Comparison of ENCODE assay signal across 29 mouse cellular contexts in the genomic region with DNA sequence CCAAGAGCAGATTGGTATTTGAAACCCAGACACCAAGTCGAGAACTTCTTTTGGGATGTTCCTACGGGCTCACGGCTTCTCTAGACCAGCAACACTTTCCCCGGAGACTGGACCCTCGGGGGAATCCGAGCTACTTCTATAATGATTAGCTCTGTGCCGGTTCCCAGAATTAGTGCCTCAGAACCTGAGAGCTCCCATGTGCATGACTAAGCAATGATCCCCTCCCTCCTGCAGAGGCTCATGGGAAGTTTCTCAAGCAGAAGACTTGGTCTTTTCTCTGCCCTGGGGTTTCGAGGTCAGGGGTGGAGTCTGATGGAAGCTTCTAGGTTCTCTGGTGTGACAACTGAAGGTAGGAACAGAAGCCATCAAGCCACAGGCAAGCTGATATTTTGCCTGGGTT.
A peak's percentile ranks its signal among the peaks of the same experiment; 100 is the strongest.
DNase-seq lines count a peak whose midpoint lies in the region; ATAC-seq and TF ChIP-seq lines count a peak whose summit lies in the region.
"Had no signal": no experiment of that assay in that cellular context is flagged by ENCODE, and none has a peak within 500 bp of the region (broad histone marks: within the 10 kb centered on the region; RNA-seq: fewer than 3 reads in every experiment).

No protein-coding gene starts in this region.

- peak; percentile 28 for DNase-seq in adrenal gland, postnatal 14 days
- DNase-seq in adrenal gland, postnatal 4 days (ENCODE audit: low spot score in 2 of 2), result no peak
- no peak for DNase-seq in layer of hippocampus, adult 2 months (ENCODE audit: low spot score in 2 of 2)
- no peak for DNase-seq in layer of hippocampus, adult 9-10 months (ENCODE audit: low spot score)
- DNase-seq in brain, embryonic 14.5 days (ENCODE audit: low read depth), result peak; percentile 42
- no peak for DNase-seq in hindbrain, embryonic 14.5 days (ENCODE audit: low spot score)
- no peak for DNase-seq in left cerebral cortex, adult 9 months (ENCODE audit: low spot score in 2 of 2)
- DNase-seq: adrenal gland, postnatal 36 days; cerebellum, adult 8-10 months; cerebellum, postnatal 25 days; gastrocnemius, postnatal 10 days; heart, postnatal 36 days; kidney, postnatal 14 days; left cerebral cortex, postnatal 4 days; liver, postnatal 0 days; lung, postnatal 36 days; right cerebral cortex, postnatal 14 days; thymus, postnatal 14 days had no signal

- H3K27me3 ChIP-seq in hindbrain, embryonic 14.5 days (ENCODE audit: control insufficient read depth, insufficient read depth, low read length), result no peaks in the 10 kb centered on the region
- H3K27me3 ChIP-seq: heart, embryonic 15.5 days; hindbrain, embryonic 12.5 days; liver, embryonic 12.5 days; megakaryocyte, embryonic 14.5 days; neural tube, embryonic 13.5 days; stomach, embryonic 15.5 days had no signal

- H3K4me3 ChIP-seq in layer of hippocampus, adult 2 months, result no peak overlapping the region
- H3K4me3 ChIP-seq in hindbrain, embryonic 14.5 days (replicated peaks; ENCODE audit: low read length), result no peak overlapping the region
- H3K4me3 ChIP-seq: heart, embryonic 10.5 days; heart, embryonic 15.5 days; hindbrain, embryonic 12.5 days; liver, embryonic 12.5 days; megakaryocyte, embryonic 14.5 days; midbrain, embryonic 12.5 days; neural tube, embryonic 13.5 days; stomach, embryonic 15.5 days had no signal

- H3K9me3 ChIP-seq in hindbrain, embryonic 14.5 days (ENCODE audit: control insufficient read depth, low read length), result no peaks in the 10 kb centered on the region
- H3K9me3 ChIP-seq: heart, embryonic 10.5 days; heart, embryonic 15.5 days; hindbrain, embryonic 12.5 days; liver, embryonic 12.5 days; megakaryocyte, embryonic 14.5 days; midbrain, embryonic 12.5 days; neural tube, embryonic 13.5 days; stomach, embryonic 15.5 days had no signal

- WGBS in hindbrain, embryonic 14.5 days, result 30% methylated on average over 8 of the region's 8 CpGs

- ATAC-seq in hindbrain, embryonic 14.5 days (ENCODE audit: low FRiP score), result no peak
- no peak for ATAC-seq in megakaryocyte progenitor cell, adult 5-6 weeks (replicated peaks; ENCODE audit: poor library complexity)
- ATAC-seq: forebrain, embryonic 16.5 days; intestine, postnatal 0 days; liver, embryonic 12.5 days; liver, postnatal 0 days had no signal

- no peaks in the 10 kb centered on the region for H3K36me3 ChIP-seq in hindbrain, embryonic 14.5 days (replicated peaks; ENCODE audit: control insufficient read depth, insufficient read depth)
- H3K36me3 ChIP-seq: heart, embryonic 15.5 days; hindbrain, embryonic 12.5 days; liver, embryonic 12.5 days; midbrain, embryonic 12.5 days; neural tube, embryonic 13.5 days; stomach, embryonic 15.5 days had no signal

- H3K9ac ChIP-seq in hindbrain, embryonic 14.5 days, result no peak overlapping the region
- H3K9ac ChIP-seq: heart, embryonic 15.5 days; hindbrain, embryonic 12.5 days; liver, embryonic 12.5 days; liver, postnatal 0 days; midbrain, embryonic 12.5 days; neural tube, embryonic 13.5 days; stomach, embryonic 15.5 days had no signal

- no peak for TF ChIP-seq POLR2A in brain, embryonic 14.5 days (IDR thresholded peaks at IDR 0.05; ENCODE audit: borderline replicate concordance, extremely low read depth, insufficient read depth, insufficient read length, poor library complexity, severe bottlenecking)

- H3K4me1 ChIP-seq in hindbrain, embryonic 14.5 days (replicated peaks; ENCODE audit: control insufficient read depth, insufficient read depth, low read length), result peaks cover 6% of the 10 kb centered on the region; the same call in 1 of the 2 replicates
- H3K4me1 ChIP-seq: liver, embryonic 12.5 days; megakaryocyte, embryonic 14.5 days; stomach, embryonic 15.5 days had no signal

- H3K27ac ChIP-seq in layer of hippocampus, adult 2 months, result peak overlapping the region; percentile 28; the same call in 1 of the 2 replicates
- H3K27ac ChIP-seq in hindbrain, embryonic 14.5 days, result no peak overlapping the region
- H3K27ac ChIP-seq: heart, embryonic 10.5 days; heart, embryonic 15.5 days; hindbrain, embryonic 12.5 days; liver, embryonic 12.5 days; midbrain, embryonic 12.5 days; neural tube, embryonic 13.5 days; stomach, embryonic 15.5 days had no signal

- TF ChIP-seq CTCF in layer of hippocampus, adult 2 months (conservative IDR thresholded peaks at IDR 0.05), result no peak
- TF ChIP-seq CTCF in brain, embryonic 14.5 days (IDR thresholded peaks at IDR 0.05; ENCODE audit: borderline replicate concordance, extremely low read depth, insufficient read depth, insufficient read length), result no peak

- no peak overlapping the region for H3K4me2 ChIP-seq in hindbrain, embryonic 14.5 days (replicated peaks)
- H3K4me2 ChIP-seq: heart, embryonic 15.5 days; hindbrain, embryonic 12.5 days; liver, embryonic 12.5 days; midbrain, embryonic 12.5 days; neural tube, embryonic 13.5 days; stomach, embryonic 15.5 days had no signal

Comparison
In these comparisons a context has a peak if more than half of its experiments do, and no peak if none do; other contexts are left out.
1. DNase-seq: peak in adrenal gland, postnatal 14 days (single experiment) and brain, embryonic 14.5 days (single experiment); none in adrenal gland, postnatal 4 days (0 of 2), layer of hippocampus, adult 2 months (0 of 2), layer of hippocampus, adult 9-10 months (single experiment), hindbrain, embryonic 14.5 days (single experiment) and left cerebral cortex, adult 9 months (0 of 2).